Mouse (Mus musculus) neural tube, embryonic 13.5 days (tissue): Measurements from ENCODE around the gene Gm9821. TPM values are rescaled to one million over a fixed set of nuclear protein-coding genes. Genes with fewer than 3 reads are reported as not detected.

Source experiments
- ATAC-seq: fragments of 200-750 bp; cut with Nextera tagmentation; 2 replicates; pipeline ENCODE4 v1.8.0; 2017; ENCODE audit warnings: low read depth, mild to moderate bottlenecking, moderate TSS enrichment, moderate library complexity
- H3K27ac ChIP-seq: fragments of 300-500 bp; sonication (generic); replicated peaks from 2 replicates; pipeline ENCODE4 v1.5.1; 2015; ENCODE audit warnings: moderate library complexity, mild to moderate bottlenecking, inconsistent platforms
- H3K27me3 ChIP-seq: fragments of 300-500 bp; sonication (generic); 2 replicates; pipeline ENCODE4 v1.6.1; 2015; ENCODE audit warnings: mild to moderate bottlenecking, inconsistent platforms
- H3K36me3 ChIP-seq: fragments of 300-500 bp; sonication (generic); 2 replicates; pipeline ENCODE4 v1.6.1; 2015; ENCODE audit warnings: mild to moderate bottlenecking, inconsistent platforms
- H3K4me1 ChIP-seq: fragments of 300-500 bp; sonication (generic); replicated peaks from 2 replicates; pipeline ENCODE4 v1.6.1; 2015; ENCODE audit warnings: inconsistent platforms
- H3K4me2 ChIP-seq: fragments of 300-500 bp; sonication (generic); 2 replicates; pipeline ENCODE4 v1.6.1; 2015; ENCODE audit warnings: inconsistent platforms, mild to moderate bottlenecking, moderate library complexity
- H3K4me3 ChIP-seq: fragments of 300-500 bp; sonication (generic); 2 replicates; pipeline ENCODE4 v1.5.1; 2015; ENCODE audit warnings: mild to moderate bottlenecking, inconsistent platforms
- H3K9ac ChIP-seq: fragments of 300-500 bp; sonication (generic); 2 replicates; pipeline ENCODE4 v1.6.1; 2015; ENCODE audit warnings: moderate library complexity, mild to moderate bottlenecking, inconsistent platforms
- H3K9me3 ChIP-seq: fragments of 300-500 bp; sonication (generic); 2 replicates; pipeline ENCODE4 v1.6.1; 2016; ENCODE audit warnings: inconsistent platforms
- WGBS: fragments of 180-500 bp; shearing (Covaris S2); methylation state at CpG from one replicate; pipeline ENCODE4 v1.1.7; 2015; 5-methylcytosine and 5-hydroxymethylcytosine counted together
- polyA plus RNA-seq: library from polyadenylated mRNA; unstranded; fragments of >200 nt; fragmentation: Nextera tagmentation; extraction: Ambion mirVana; gene quantifications from 2 replicates; pipeline ENCODE4 v1.2.1, GENCODE M21; 2015

Gm9821 gene
- polyA plus RNA-seq, 1 experiment from 2014 or later: 0.22 TPM

DNA sequence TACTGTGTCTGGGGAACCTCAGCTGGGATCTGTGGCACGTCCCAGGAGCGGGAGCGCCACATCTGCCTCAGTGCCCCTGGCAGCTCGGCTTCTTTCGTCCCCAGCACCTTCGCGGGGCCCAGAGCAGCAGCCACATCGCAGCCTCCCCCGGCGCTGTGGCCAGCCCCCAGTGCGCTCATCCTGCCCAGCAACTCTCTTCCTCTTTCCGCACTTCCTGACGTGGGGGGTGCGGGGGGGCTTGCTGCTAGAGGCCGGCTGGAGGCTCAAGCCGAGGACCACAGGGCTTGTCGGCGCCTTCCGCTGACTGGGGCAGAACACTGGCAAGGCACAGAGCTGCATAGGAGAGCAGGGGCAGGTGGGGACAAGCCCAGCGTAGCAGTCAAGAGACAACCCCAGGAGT lies 19.9 kb downstream of the Gm9821 start:
- Histone ChIP-seq H3K27ac (no peak overlapping the region), H3K36me3 (no peaks in the 10 kb centered on the region), H3K27me3 (peaks cover 9% of the 10 kb centered on the region; the same call in 1 of the 2 replicates), H3K9me3 (no peaks in the 10 kb centered on the region), H3K4me2 (peak overlapping the region; percentile 85), H3K9ac (peak overlapping the region; percentile 53; the same call in 1 of the 2 replicates), H3K4me3 (peak overlapping the region; percentile 12; the same call in 1 of the 2 replicates), H3K4me1 (peaks cover 31% of the 10 kb centered on the region)
- no peak for ATAC-seq
- 23% methylated on average over 20 of the region's 20 CpGs for WGBS

DNA sequence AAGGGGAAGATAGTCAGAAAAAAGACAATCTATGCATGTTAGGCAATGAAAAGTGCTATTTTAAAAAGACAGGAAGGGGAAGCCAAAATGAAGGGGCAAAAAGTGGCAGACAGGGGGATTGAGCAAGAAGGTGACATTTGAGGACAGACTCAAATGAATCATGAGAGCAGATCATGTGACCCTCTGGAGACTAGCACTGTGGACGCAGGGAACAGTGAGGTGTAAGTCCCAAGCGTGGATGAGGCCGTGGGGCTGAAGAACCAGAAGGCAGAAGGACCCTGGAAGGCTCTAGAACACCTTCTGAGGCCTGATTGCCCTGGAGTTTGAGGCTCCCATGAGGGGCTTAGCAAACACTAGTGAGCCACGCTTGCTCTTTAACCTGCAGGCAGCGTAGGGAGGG lies 20.9 kb downstream of the Gm9821 start:
- Histone ChIP-seq H3K36me3 (no peaks in the 10 kb centered on the region), H3K27ac (no peak overlapping the region), H3K4me1 (peaks cover 32% of the 10 kb centered on the region), H3K9me3 (no peaks in the 10 kb centered on the region), H3K4me2 (no peak overlapping the region), H3K9ac (no peak overlapping the region), H3K4me3 (no peak overlapping the region), H3K27me3 (peaks cover 9% of the 10 kb centered on the region; the same call in 1 of the 2 replicates)
- ATAC-seq: no peak
- WGBS: 84% methylated on average over 5 of the region's 5 CpGs

DNA sequence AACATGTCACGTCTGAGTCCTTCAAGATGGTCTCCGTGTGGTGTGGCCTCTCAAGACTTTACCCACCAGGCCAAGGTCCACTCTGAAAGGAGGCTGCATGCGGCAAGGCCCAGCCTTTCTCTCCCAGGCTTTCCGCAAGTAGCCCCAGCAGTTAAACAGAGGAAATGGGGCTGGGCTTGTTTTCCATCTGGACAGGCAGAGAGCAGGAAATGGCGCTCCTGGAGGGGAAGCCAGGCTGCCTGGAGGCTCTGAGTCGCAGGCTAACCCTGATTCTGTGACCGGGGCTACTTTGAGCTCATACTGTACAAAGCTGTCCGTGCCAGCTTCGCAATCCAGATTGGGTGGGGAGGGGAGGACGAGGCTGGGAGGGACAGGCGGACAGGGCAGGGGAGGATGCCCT lies 22.5 kb downstream of the Gm9821 start:
- peaks cover 30% of the 10 kb centered on the region for H3K4me1 ChIP-seq
- H3K27ac ChIP-seq: 0 out of 2 replicates have a peak overlapping the region, but pooled peaks have one; percentile 30
- no peak overlapping the region for H3K4me2 ChIP-seq
- ATAC-seq: no peak
- no peaks in the 10 kb centered on the region for H3K9me3 ChIP-seq
- 60% methylated on average over 11 of the region's 11 CpGs for WGBS
- H3K4me3 ChIP-seq: no peak overlapping the region
- no peaks in the 10 kb centered on the region for H3K36me3 ChIP-seq
- peaks cover 9% of the 10 kb centered on the region; the same call in 1 of the 2 replicates for H3K27me3 ChIP-seq
- 0 out of 2 replicates have a peak overlapping the region, but pooled peaks have one; percentile 13 for H3K9ac ChIP-seq

DNA sequence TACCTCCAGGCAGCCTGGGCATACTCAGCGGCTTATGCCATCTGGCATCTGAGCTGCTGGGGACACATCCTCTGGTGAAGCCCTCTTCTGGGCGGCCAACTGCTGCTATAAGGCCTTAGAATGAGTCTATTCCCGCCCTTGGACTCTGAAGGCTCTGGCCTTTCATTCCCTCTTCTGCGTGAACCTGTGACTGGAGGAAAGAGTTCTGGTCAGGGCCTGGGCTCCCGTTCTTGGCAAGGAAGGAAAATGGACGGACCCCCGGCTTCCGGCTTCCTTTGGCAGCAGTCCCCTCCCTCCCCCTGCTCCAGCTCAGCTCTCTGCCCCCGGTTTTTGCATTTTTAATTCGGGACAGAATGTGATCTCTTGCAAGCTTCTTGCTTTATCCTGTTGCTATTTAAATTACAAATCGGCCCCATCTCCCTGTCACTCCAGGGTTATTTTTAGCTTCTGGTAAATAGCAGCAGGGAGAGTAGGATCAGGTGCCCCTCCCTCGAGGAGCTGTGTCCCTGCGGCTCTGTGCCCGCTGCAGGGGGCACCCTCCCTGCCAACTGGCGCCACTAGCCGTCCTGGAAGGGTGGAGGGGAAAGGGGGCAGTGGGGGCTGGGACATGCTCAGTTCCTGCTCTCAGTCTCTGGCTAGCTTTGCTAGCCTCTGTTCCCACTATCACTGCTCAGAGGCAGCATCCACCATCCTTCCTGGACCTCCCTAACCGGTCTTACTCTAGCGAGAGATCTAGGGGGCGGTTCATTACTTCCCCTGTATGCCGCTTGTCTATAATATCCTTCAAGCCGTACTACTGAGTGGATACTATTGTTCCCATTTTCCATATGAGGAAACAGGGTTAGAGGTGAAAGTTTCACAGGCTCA lies 26.0 kb downstream of the Gm9821 start:
- Histone ChIP-seq H3K9ac (peak overlapping the region; percentile 49), H3K36me3 (no peaks in the 10 kb centered on the region), H3K9me3 (no peaks in the 10 kb centered on the region), H3K27me3 (peaks cover 34% of the 10 kb centered on the region), H3K4me1 (peaks cover 45% of the 10 kb centered on the region), H3K4me3 (no peak overlapping the region), H3K4me2 (peak overlapping the region; percentile 33), H3K27ac (peak overlapping the region; percentile 79)
- 13% methylated on average over 21 of the region's 21 CpGs for WGBS
- ATAC-seq: peak; percentile 16; the same call in 1 of the 2 replicates

DNA sequence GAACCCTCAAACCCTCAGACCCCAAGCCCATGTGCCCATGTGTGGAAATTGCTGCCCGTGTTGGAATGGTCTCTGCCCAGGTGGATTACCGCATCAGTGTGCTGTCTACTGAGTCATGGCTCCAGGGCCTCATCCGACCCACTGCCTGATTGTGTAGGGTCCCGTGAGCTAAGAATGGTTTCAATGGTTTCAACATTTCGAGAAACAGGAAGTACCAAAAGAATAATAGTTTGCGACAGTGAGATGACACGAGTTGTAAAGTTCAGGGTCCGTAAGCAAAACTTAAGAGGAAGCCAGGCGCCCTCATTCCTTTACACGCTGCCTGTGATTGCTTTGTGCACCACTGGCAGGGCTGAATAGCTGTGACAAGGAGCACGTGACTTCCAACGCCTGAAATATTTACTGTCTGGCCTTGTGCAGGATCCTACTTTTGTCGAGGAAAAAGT lies 26.6 kb downstream of the Gm9821 start:
- H3K4me2 ChIP-seq: peak overlapping the region; percentile 33
- 17% methylated on average over 13 of the region's 13 CpGs for WGBS
- H3K36me3 ChIP-seq: no peaks in the 10 kb centered on the region
- peak overlapping the region; percentile 79 for H3K27ac ChIP-seq
- peaks cover 46% of the 10 kb centered on the region for H3K4me1 ChIP-seq
- H3K9me3 ChIP-seq: no peaks in the 10 kb centered on the region
- peaks cover 40% of the 10 kb centered on the region for H3K27me3 ChIP-seq
- ATAC-seq: no peak
- H3K4me3 ChIP-seq: no peak overlapping the region
- no peak overlapping the region for H3K9ac ChIP-seq

DNA sequence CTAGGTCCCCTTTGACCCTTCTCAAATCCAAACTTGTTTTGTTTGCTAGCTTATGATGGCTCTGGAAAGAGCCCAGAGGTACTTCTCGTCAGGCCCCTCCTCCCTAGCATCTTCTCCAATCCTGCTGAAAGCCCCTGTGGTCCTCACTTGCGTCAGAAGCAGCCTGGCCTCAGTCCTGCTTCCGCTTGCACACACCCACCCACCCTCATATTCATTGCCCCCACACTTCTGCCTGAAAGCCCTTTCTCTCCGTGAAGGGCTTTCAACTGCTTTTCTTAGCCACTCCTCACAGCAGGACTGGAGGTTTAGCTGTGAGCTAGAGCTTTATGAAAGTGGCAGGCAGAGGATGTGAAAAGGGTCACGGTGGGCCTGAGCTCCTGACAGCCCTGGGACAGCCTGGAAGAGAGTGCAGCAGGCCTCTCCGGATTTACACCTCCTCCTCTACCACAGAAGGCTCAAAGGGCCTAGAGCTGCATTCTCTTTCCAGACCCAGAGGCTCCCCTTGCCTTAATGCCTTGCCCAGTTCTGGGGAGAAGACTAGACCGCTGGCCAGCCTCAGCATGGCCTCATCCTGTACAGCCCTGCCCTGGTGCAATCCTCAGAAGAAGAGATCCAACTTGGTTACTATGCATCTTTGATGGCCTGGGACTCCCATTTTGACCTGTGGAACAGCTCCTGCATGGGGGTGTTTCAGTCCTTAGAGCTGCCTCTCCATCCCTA lies 28.1 kb downstream of the Gm9821 start:
- H3K4me2 ChIP-seq: no peak overlapping the region
- ATAC-seq: no peak

DNA sequence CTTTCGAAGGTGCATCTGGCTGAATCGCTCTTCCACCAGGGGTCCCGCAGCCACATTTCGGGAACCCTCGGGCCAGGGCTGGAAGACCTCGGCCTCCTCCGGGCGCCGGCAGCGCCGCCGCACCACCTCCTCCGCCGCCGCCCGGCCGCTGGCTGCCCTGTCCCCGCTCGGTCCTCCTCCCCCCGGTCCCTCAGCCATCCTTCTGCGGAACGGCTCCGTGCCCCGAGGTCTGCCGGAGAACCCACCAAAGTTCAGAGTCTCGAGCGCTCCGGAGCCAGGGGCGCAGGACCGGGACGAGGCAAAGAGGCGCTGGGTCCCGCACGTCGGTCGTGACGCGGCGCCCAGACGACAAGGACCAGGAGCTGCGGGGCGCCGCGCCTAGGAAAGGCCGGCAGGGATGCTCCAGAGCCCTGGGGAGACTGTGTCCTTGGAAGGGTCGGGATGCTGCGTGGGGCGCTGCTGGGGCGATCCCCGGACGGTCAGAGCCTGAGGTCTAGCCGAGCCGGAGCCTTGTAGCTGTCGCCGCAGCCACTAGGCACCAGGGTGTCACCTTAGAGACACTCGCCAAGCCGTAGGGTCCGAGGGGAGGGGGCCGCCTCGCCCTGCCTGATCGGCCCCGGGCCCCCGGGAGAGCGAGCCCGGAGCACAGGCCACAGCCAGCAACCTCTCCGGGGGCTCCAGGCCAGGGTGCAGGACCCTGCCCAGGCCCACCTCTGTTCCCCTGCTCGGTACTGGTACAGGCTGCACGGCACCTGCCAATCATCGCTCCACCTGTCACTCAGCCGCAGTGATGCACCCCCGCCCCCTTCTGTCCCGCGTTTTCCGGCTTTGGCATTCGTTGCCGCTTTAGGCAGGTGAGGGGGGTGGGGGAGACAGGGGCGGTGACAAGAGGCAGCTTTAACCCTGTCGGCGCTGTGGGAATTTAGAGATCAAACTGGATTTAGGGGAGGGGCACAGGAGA lies 30.4 kb downstream of the Gm9821 start, which contains the start of gene Dgkz:
Gene Dgkz (minus strand): TSS at position 284 of the 961 bp plus-strand sequence.
- H3K9me3 ChIP-seq: no peaks in the 10 kb centered on the region
- peak within 1 kb of the TSS; percentile 41 for H3K4me3 ChIP-seq
- H3K27ac ChIP-seq: peak within 1 kb of the TSS; percentile 59
- H3K4me2 ChIP-seq: peak within 1 kb of the TSS; percentile 66
- H3K36me3 ChIP-seq: no peaks in the 10 kb centered on the region
- 0 out of 2 replicates have a peak, but pooled peaks have one; percentile 16 for ATAC-seq
- 1% methylated on average over 78 of the region's 79 CpGs for WGBS
- H3K9ac ChIP-seq: peak within 1 kb of the TSS; percentile 72
- peaks cover 48% of the 10 kb centered on the region for H3K27me3 ChIP-seq
- peaks cover 73% of the 10 kb centered on the region for H3K4me1 ChIP-seq

More for the DNA sequence above, 28.1 kb downstream of the Gm9821 start:
- Histone ChIP-seq H3K4me3 (no peak overlapping the region), H3K4me1 (peaks cover 56% of the 10 kb centered on the region), H3K36me3 (no peaks in the 10 kb centered on the region), H3K9ac (no peak overlapping the region), H3K9me3 (no peaks in the 10 kb centered on the region), H3K27me3 (peaks cover 48% of the 10 kb centered on the region), H3K27ac (peak overlapping the region; percentile 33; the same call in 1 of the 2 replicates)
- WGBS: 28% methylated on average over 7 of the region's 7 CpGs

DNA sequence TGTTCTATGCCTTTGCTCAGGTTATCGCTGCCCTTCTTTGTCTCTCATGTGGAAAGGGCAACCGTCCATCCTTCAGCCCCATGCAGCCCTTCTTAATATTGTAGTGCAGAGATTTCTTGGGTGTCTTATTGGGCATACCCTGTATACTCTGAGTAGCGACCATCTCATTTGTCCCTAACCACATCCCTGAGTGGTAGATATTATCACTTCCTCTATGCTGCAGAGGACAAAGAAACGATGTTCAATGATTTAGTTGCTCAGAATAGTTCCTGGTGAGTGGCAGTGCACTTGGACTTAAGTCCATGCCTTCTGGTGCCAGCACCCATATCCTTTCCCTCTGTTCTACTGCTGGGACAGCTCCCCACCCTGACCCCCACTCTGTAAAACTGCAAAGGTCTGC lies 32.5 kb downstream of the Gm9821 start:
- no peaks in the 10 kb centered on the region for H3K36me3 ChIP-seq
- H3K4me3 ChIP-seq: no peak overlapping the region
- no peak overlapping the region; the same call in 1 of the 2 replicates for H3K9ac ChIP-seq
- no peaks in the 10 kb centered on the region for H3K9me3 ChIP-seq
- ATAC-seq: no peak
- H3K27me3 ChIP-seq: peaks cover 48% of the 10 kb centered on the region
- no peak overlapping the region for H3K4me2 ChIP-seq
- H3K4me1 ChIP-seq: peaks cover 54% of the 10 kb centered on the region
- peak overlapping the region; percentile 77 for H3K27ac ChIP-seq
- 79% methylated on average over 4 of the region's 4 CpGs for WGBS

DNA sequence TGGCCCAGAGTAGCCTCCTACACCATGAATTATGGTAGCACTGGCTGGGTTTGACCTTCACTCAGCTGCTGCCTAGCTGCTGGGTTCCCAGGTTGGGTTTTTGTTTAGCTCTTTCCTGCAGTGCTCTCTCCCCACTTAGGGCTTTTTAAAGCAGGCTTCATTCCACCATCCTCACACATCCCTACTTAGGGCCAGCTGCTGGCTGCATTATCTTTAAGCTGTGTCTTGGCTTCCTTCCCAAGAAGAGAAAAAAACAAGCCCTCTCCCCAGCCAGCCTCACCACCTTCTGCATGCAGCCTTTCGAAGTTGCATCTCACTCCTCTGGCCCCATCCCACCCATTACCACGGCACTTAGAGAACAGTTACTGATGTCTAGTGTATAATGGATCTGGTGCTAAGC lies 33.0 kb downstream of the Gm9821 start:
- peaks cover 50% of the 10 kb centered on the region for H3K4me1 ChIP-seq
- 13% methylated on average over 2 of the region's 2 CpGs for WGBS
- no peaks in the 10 kb centered on the region for H3K9me3 ChIP-seq
- H3K4me2 ChIP-seq: no peak overlapping the region
- H3K9ac ChIP-seq: no peak overlapping the region; the same call in 1 of the 2 replicates
- H3K27ac ChIP-seq: peak overlapping the region; percentile 77
- H3K36me3 ChIP-seq: no peaks in the 10 kb centered on the region
- peak; percentile 36; the same call in 1 of the 2 replicates for ATAC-seq
- H3K4me3 ChIP-seq: no peak overlapping the region
- H3K27me3 ChIP-seq: peaks cover 44% of the 10 kb centered on the region

DNA sequence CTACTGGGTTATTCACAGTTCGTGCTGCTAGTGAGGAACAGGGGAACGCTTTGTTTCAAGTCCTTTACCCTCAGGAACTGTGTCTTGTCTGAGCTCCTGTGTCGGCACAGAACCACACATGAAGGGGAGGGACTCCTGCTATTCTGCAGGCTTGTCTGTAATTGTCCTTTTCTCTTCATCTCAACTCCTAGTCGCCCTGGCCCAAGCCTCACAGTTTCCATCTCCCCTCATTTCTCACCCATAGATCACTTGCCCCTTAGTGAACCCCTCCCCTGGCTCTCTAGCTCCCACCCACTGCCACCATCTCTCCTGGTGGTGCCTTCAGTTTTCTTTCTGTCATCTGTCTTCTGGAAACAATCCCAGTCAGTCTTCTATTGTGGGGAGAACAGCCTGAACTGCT lies 34.7 kb downstream of the Gm9821 start:
- no peaks in the 10 kb centered on the region for H3K36me3 ChIP-seq
- H3K4me3 ChIP-seq: no peak overlapping the region
- ATAC-seq: no peak
- no peak overlapping the region; the same call in 1 of the 2 replicates for H3K27ac ChIP-seq
- no peak overlapping the region for H3K4me2 ChIP-seq
- no peak overlapping the region for H3K9ac ChIP-seq
- H3K4me1 ChIP-seq: peaks cover 56% of the 10 kb centered on the region
- H3K27me3 ChIP-seq: peaks cover 27% of the 10 kb centered on the region
- 5% methylated on average over 4 of the region's 4 CpGs for WGBS
- H3K9me3 ChIP-seq: no peaks in the 10 kb centered on the region

DNA sequence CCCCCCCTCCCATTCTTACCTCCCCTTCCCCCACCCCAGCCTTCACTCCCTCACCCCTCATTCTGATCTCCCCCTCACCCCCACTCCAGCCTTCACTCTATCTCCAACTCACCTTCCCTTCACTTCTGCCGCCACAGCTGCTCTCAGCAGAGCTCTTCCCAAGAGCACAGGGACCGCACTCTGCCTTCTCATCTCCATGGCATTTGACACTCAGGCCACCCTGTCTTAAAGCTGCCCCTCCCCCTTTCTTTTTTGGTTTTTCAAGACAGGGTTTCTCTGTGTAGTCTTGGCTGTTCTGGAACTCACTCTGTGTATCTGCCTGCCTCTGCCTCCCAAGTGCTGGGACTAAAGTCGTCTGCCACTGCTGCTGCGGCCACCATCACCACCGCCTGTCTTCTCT lies 35.3 kb downstream of the Gm9821 start:
- WGBS: 34% methylated on average over 5 of the region's 5 CpGs
- no peaks in the 10 kb centered on the region for H3K36me3 ChIP-seq
- ATAC-seq: no peak

More for the DNA sequence above, 35.3 kb downstream of the Gm9821 start:
- Histone ChIP-seq H3K4me2 (no peak overlapping the region), H3K27me3 (peaks cover 21% of the 10 kb centered on the region), H3K4me3 (no peak overlapping the region), H3K9me3 (no peaks in the 10 kb centered on the region), H3K4me1 (peaks cover 53% of the 10 kb centered on the region), H3K27ac (no peak overlapping the region), H3K9ac (no peak overlapping the region)
